Mouse (Mus musculus): Measurements from ENCODE around the gene Cpb2.

DNA sequence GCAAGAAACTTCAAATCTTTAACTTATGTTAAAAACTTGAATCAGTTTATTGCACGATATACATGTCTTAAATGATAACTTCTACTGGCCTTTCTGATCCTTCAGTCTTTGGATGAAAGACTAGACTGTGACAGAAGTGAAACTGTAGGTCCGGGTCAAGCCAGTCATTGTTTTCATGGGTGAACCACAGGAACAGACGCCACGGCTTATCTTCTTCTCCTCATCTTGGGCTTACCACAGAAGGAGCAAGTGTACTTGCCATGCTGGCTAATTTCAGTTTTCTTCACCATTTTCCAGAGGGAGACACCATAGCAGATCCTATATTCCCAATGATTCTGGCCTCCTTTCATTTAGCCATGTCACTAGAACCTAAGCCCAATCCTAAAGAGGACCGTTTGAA lies 78.2 kb downstream of the Cpb2 start:
- TF ChIP-seq CTCF (IDR thresholded peaks at IDR 0.05; ENCODE audit: low read depth, low read length) (no peak), POLR2AphosphoS5 (IDR thresholded peaks at IDR 0.05; ENCODE audit: insufficient replicate concordance, low read depth, low read length) (no peak), TAL1 (conservative IDR thresholded peaks at IDR 0.05; ENCODE audit: low read depth, low read length) (no peak), GATA1 (IDR thresholded peaks at IDR 0.05; ENCODE audit: borderline replicate concordance, low read length) (no peak)
